Mouse (Mus musculus) neural tube, embryonic 15.5 days (tissue): ENCODE results near the gene Kidins220. TPM values are rescaled to one million over a fixed set of nuclear protein-coding genes. Genes with fewer than 3 reads are reported as not detected.
A peak's percentile ranks its signal among the peaks of the same experiment; 100 is the strongest.

ENCODE experiments used
- ATAC-seq: fragments of 200-750 bp; cut with Nextera tagmentation; 2 replicates; pipeline ENCODE4 v1.8.0; 2017; ENCODE audit warnings: mild to moderate bottlenecking, moderate TSS enrichment, moderate library complexity; ENCODE audit not compliant: low FRiP score
- H3K27ac ChIP-seq: fragments of 300-500 bp; sonication (generic); replicated peaks from 2 replicates; pipeline ENCODE4 v1.5.1; 2015; ENCODE audit warnings: mild to moderate bottlenecking, inconsistent platforms
- H3K27me3 ChIP-seq: fragments of 300-500 bp; sonication (generic); replicated peaks from 2 replicates; pipeline ENCODE4 v1.6.1; 2015; ENCODE audit warnings: inconsistent platforms
- H3K36me3 ChIP-seq: fragments of 300-500 bp; sonication (generic); 2 replicates; pipeline ENCODE4 v1.6.1; 2015; ENCODE audit warnings: inconsistent platforms
- H3K4me1 ChIP-seq: fragments of 300-500 bp; sonication (generic); 2 replicates; pipeline ENCODE4 v1.6.1; 2015; ENCODE audit warnings: inconsistent platforms
- H3K4me2 ChIP-seq: fragments of 300-500 bp; sonication (generic); 2 replicates; pipeline ENCODE4 v1.6.1; 2015; ENCODE audit warnings: inconsistent platforms, mild to moderate bottlenecking, moderate library complexity
- H3K4me3 ChIP-seq: fragments of 300-500 bp; sonication (generic); replicated peaks from 2 replicates; pipeline ENCODE4 v1.5.1; 2015; ENCODE audit warnings: mild to moderate bottlenecking, inconsistent platforms
- H3K9ac ChIP-seq: fragments of 300-500 bp; sonication (generic); replicated peaks from 2 replicates; pipeline ENCODE4 v1.6.1; 2015; ENCODE audit warnings: mild to moderate bottlenecking, inconsistent platforms
- H3K9me3 ChIP-seq: fragments of 300-500 bp; sonication (generic); replicated peaks from 2 replicates; pipeline ENCODE4 v1.6.1; 2016; ENCODE audit warnings: inconsistent platforms
- WGBS: fragments of 180-500 bp; shearing (Covaris S2); methylation state at CpG from one replicate; pipeline ENCODE4 v1.1.7; 2015; ENCODE audit warnings: mixed read lengths; 5-methylcytosine and 5-hydroxymethylcytosine counted together
- polyA plus RNA-seq: library from polyadenylated mRNA; unstranded; fragments of >200 nt; fragmentation: Nextera tagmentation; extraction: Ambion mirVana; gene quantifications from 2 replicates; pipeline ENCODE4 v1.2.1, GENCODE M21; 2015

Kidins220 gene
- polyA plus RNA-seq = 96.4 and 108 TPM in 2 replicates

DNA sequence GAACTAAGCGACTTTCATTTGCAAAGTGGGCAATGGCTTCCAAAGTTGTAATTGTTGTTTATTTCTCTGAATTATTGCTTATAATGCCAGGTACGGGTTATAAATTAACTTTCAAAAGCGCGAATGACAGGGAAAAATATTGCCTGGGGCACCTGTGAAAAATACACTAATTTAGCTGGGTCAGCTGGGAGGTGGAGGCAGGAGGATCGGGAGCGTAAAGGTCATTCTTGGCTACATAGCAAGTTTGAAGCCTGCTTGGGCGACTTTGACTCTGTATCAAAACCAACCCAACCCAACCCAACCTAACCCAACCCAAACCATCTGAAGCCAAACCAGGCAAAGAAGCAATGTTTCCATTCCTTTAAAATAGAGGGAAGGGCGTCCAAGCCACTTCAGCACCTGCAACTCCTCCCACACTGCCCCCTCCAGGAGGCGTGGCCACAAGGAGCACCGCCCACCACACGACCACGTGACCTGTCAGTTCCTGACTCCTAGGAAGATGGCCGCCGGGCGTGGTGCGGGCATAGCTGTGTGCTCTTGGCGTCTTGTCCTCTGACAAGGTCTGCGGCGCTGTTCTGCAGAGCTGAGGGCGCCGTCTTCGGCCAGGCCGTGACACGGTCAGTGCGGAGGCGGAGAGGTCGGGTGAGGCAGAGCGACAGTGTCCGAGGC is at the start of gene Kidins220:
Gene Kidins220, plus strand, starts transcription at position 480 of the 669 bp plus-strand sequence.
- Histone ChIP-seq H3K36me3 (no peaks in the 10 kb centered on the region), H3K9ac (peak within 1 kb of the TSS; percentile 79), H3K27ac (peak within 1 kb of the TSS; percentile 96), H3K4me2 (peak within 1 kb of the TSS; percentile 54), H3K27me3 (no peaks in the 10 kb centered on the region), H3K9me3 (no peaks in the 10 kb centered on the region), H3K4me3 (peak within 1 kb of the TSS; percentile 84), H3K4me1 (peaks cover 29% of the 10 kb centered on the region)
- 15% methylated on average over 29 of the region's 29 CpGs for WGBS
- ATAC-seq = peak; percentile 91

DNA sequence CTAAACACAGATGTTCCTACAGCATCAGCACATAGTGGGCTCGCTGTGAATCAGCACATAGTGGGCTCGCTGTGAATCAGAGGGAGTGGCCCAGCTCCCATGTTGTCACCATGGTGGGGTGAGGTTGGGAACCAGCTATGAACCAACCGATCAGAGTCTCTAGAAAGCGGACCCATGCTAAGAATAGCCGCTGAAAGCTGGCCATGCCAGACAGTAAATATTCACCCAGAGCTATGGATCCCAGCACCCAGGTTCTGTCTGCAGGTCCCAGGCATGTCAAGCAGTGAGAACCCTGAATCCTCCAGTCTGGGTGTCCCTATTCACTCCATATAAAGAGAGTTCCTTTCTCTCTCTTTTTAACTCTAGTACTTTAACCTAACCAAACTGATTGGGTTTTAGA is 49.4 kb upstream of the Kidins220 start:
- Histone ChIP-seq H3K36me3 (no peaks in the 10 kb centered on the region), H3K27ac (no peak overlapping the region), H3K4me3 (no peak overlapping the region), H3K27me3 (no peaks in the 10 kb centered on the region), H3K4me2 (no peak overlapping the region), H3K9me3 (no peaks in the 10 kb centered on the region), H3K9ac (no peak overlapping the region), H3K4me1 (peaks cover 22% of the 10 kb centered on the region)
- ATAC-seq = no peak
- WGBS = 92% methylated on average over 5 of the region's 5 CpGs

DNA sequence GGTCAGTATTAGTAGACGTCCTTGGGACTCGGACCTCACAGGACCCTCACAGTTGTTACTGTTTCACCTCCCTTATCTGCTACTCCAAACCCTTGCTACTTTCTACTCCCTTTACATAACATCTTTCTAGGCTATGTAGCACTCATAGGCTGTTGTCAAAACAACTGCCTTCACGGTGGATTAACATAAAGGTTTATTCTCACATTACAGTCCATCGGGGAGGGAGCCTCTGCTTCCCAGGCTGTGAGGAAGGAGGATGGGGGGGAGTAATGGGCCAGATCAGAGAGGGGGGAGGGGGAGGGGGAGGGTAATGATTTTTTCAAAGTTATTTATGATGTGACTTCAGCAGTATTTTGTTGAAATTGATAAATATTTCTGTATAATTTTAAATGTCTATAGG is 49.0 kb upstream of the Kidins220 start:
- peaks cover 22% of the 10 kb centered on the region for H3K4me1 ChIP-seq
- H3K4me2 ChIP-seq = no peak overlapping the region
- H3K36me3 ChIP-seq = no peaks in the 10 kb centered on the region
- no peak overlapping the region for H3K27ac ChIP-seq
- 49% methylated on average over 4 of the region's 4 CpGs for WGBS
- ATAC-seq = no peak
- no peak overlapping the region for H3K9ac ChIP-seq
- H3K27me3 ChIP-seq = no peaks in the 10 kb centered on the region
- H3K4me3 ChIP-seq = no peak overlapping the region
- no peaks in the 10 kb centered on the region for H3K9me3 ChIP-seq

DNA sequence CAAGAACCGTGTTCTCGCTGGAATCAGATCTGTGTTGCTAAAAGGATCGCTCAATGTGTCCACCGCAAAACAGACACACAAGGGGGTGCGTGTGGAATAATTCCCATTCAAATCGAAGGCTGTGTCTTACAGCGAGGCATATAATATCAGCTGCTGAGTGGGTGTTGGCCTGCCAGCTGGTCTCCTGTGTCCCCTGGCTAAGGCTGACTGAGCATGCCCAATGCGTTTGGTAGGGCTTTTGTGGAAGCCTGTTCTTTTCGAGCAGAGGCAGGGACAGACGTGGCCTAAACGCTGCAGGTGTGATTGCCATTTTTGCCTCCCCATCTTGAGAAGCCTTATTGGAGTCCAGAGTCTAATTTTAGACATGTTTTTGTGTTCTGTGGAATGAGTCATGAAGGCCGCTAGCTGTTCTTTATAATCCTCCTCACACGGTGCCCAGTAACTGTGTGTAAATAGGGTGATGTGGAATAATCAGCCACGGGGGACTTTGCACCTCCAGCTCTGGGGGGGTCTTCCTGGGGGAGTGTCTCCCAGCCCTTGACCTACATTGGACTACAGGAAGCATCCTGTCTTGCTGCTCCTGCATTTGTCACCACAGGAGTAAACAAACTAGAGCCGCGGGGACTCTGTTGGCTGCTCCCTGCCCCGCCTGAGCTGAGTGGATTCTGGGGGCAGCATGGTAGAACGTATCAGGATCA is 46.5 kb upstream of the Kidins220 start:
- 0 out of 2 replicates have a peak overlapping the region, but pooled peaks have one; percentile 9 for H3K9ac ChIP-seq
- H3K27ac ChIP-seq = peak overlapping the region; percentile 63
- H3K27me3 ChIP-seq = no peaks in the 10 kb centered on the region
- H3K4me1 ChIP-seq = peaks cover 26% of the 10 kb centered on the region
- peak; percentile 51; the same call in 1 of the 2 replicates for ATAC-seq
- H3K4me3 ChIP-seq = no peak overlapping the region
- 43% methylated on average over 18 of the region's 18 CpGs for WGBS
- no peak overlapping the region for H3K4me2 ChIP-seq
- no peaks in the 10 kb centered on the region for H3K36me3 ChIP-seq
- no peaks in the 10 kb centered on the region for H3K9me3 ChIP-seq

DNA sequence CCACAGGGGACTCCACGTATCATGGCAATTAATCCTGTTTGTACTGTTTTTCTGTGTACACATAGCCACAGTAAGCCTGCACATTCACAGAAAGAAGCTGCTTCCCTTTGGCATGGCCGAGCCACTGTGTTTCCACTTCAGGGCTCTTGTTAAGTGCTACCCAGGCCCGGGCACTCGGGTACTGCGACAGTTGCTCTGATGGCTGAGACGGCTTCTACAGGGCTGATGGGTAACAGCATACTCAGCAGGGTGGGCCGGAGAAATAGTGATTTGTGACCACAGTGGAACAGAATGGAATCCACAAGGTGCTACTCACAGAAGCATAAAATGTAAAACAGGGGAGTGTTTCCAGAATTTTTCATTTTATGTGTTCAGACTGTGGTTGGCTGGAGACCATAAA is 45.7 kb upstream of the Kidins220 start:
- 36% methylated on average over 7 of the region's 7 CpGs for WGBS
- Histone ChIP-seq H3K4me2 (no peak overlapping the region), H3K36me3 (no peaks in the 10 kb centered on the region), H3K9ac (no peak overlapping the region), H3K27ac (peak overlapping the region; percentile 63), H3K9me3 (no peaks in the 10 kb centered on the region), H3K4me3 (no peak overlapping the region), H3K27me3 (no peaks in the 10 kb centered on the region), H3K4me1 (peaks cover 26% of the 10 kb centered on the region)
- ATAC-seq = peak; percentile 53; the same call in 1 of the 2 replicates

DNA sequence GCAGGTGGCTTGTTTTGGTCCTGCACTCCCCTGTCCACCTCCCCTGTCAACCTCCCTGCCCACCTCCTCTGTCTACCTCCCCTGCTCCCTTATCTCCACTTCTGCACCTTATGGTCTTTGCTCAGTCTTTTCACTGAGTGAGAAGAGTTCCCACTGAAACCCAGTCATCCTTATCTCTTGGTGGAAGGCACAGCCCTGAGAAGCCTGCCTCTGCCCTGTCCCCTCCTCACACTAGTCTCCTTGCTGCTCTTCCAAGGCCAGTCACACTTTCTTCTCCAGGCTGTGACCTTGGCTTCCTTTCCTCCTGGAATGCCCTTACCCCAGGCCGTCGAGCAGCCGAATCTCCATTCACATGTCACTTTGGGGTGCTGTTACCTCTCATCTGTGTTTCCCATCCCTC is 44.0 kb upstream of the Kidins220 start:
- Histone ChIP-seq H3K4me2 (no peak overlapping the region), H3K27ac (no peak overlapping the region), H3K9ac (no peak overlapping the region), H3K36me3 (peaks cover 4% of the 10 kb centered on the region; the same call in 1 of the 2 replicates), H3K4me1 (peaks cover 26% of the 10 kb centered on the region), H3K27me3 (no peaks in the 10 kb centered on the region), H3K4me3 (no peak overlapping the region), H3K9me3 (no peaks in the 10 kb centered on the region)
- no peak for ATAC-seq
- WGBS = 78% methylated on average over 3 of the region's 3 CpGs

DNA sequence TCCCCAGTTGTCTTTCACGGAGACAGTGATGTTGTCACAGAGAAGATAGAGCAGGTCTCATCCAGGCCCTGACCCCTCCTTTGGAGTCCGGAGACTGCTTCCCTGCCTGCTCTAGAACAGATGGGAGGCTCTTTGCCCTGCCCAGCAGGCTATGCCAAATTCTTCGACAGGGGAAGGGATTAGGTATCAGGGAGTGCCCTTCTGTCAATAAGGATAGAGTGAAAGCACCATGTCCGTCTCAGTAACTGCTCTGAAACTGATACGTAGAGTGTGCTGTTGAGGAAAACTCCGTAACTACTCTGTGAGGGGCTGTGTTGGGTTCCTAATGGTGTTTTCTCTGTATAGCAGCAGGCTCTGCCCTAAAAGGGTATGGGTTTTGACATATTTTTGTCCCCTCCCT is 42.6 kb upstream of the Kidins220 start:
- Histone ChIP-seq H3K9ac (no peak overlapping the region), H3K36me3 (peaks cover 4% of the 10 kb centered on the region; the same call in 1 of the 2 replicates), H3K9me3 (no peaks in the 10 kb centered on the region), H3K4me1 (peaks cover 28% of the 10 kb centered on the region), H3K4me2 (no peak overlapping the region), H3K27ac (no peak overlapping the region), H3K4me3 (no peak overlapping the region), H3K27me3 (no peaks in the 10 kb centered on the region)
- ATAC-seq = no peak
- WGBS = 77% methylated on average over 6 of the region's 6 CpGs

DNA sequence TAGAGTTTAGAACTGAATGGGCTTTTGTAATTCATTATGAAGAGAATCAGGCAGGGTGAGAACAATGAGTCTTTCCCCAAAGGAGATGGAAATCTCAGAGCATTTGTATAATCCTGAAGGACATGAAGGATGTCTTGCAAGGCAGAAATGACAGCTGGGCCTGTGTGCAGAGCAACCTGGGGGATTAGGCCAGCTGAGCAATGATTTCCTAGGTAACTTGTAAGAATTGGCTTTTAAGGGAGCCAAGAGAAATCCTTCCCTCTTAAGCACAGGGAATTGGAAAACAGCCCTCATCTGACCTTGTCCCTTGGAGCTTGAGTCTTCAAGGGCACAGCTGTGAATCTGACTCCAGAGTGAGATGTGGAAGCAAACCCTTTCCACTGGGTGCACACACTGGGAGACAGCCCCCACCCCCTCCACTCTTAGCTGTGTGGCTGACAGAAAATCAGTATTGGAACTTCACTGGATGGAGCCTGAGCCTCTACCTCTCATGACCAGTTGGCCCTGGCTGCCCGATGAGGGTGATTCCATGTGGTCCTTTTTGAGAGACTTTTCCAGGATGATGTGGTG is 41.4 kb upstream of the Kidins220 start:
- Histone ChIP-seq H3K4me1 (peaks cover 19% of the 10 kb centered on the region), H3K9me3 (no peaks in the 10 kb centered on the region), H3K27me3 (no peaks in the 10 kb centered on the region), H3K4me2 (no peak overlapping the region), H3K4me3 (no peak overlapping the region), H3K27ac (no peak overlapping the region), H3K36me3 (peaks cover 4% of the 10 kb centered on the region; the same call in 1 of the 2 replicates), H3K9ac (no peak overlapping the region)
- no peak for ATAC-seq
- 94% methylated on average over 1 of the region's 1 CpGs for WGBS

DNA sequence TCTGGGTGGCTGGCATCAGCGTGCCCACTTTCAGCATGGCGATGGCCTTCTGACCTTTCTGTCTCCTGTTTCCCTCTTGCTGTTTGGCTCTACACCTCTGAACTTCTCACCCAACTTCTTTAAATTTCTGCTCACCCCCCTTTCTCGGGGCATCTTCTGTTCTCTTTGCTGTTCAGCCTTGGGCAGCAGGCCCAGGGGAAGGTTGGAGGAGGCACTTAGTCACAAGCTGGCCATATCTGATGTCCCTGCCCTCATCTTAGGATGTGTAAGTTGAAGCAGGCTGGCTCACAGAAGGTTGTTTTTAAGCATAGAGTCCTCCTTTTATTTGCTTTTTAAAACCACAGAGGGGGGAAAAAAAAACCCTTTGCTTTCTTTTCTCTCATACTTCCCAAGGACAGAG is 40.7 kb upstream of the Kidins220 start:
- Histone ChIP-seq H3K9me3 (no peaks in the 10 kb centered on the region), H3K4me2 (no peak overlapping the region), H3K27me3 (no peaks in the 10 kb centered on the region), H3K4me3 (no peak overlapping the region), H3K36me3 (peaks cover 4% of the 10 kb centered on the region; the same call in 1 of the 2 replicates), H3K27ac (no peak overlapping the region), H3K9ac (no peak overlapping the region), H3K4me1 (peaks cover 12% of the 10 kb centered on the region)
- 95% methylated on average over 3 of the region's 3 CpGs for WGBS
- ATAC-seq = no peak

DNA sequence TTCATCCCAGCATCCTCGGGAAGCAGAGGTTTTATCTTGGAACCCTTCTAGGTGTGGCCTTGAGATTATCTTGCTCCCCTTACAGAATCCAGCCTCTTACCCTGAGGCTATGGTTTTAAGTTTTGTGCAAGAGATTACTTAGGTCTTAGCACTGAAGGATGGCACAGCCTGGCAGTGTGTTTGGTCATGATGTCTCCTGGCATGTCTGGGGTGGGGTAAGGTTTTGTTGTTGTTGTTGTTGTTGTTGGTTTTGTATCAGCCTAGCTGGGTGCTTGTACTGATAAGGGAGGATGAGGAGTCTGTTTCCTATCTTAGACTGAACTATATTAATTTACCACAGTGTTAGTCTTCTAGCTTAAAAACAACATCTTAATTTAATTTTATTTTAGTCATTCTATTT is 38.4 kb upstream of the Kidins220 start:
- Histone ChIP-seq H3K4me3 (no peak overlapping the region), H3K27me3 (no peaks in the 10 kb centered on the region), H3K4me1 (peaks cover 6% of the 10 kb centered on the region), H3K9ac (no peak overlapping the region), H3K4me2 (no peak overlapping the region), H3K36me3 (peaks cover 18% of the 10 kb centered on the region), H3K9me3 (no peaks in the 10 kb centered on the region), H3K27ac (no peak overlapping the region)
- no peak for ATAC-seq
- 85% methylated on average over 1 of the region's 1 CpGs for WGBS

DNA sequence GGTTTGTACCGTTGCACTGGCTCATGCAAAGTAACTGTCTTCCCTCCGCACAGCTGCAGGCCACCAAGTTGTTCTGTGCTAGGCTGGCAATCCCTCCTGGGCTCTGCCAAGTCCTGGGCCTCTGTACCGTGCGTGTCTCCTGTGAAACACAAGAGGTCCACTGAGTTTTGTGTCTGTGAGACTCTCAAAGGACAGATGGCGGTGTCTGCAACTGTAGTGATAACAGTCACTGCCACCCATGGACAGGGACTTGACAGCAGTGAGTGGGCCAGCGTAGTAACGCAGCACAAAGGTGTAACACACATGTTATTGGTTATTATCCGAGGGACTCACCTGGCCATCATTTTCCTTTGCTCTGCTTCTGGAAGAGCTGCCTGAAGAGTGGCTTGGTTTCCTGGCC is 35.4 kb upstream of the Kidins220 start:
- Histone ChIP-seq H3K4me2 (no peak overlapping the region), H3K9ac (no peak overlapping the region), H3K27ac (no peak overlapping the region), H3K4me1 (0 out of 2 replicates have a peak, but pooled peaks cover 2% of the 10 kb centered on the region), H3K36me3 (peaks cover 23% of the 10 kb centered on the region), H3K9me3 (no peaks in the 10 kb centered on the region), H3K4me3 (no peak overlapping the region), H3K27me3 (no peaks in the 10 kb centered on the region)
- ATAC-seq = no peak
- 93% methylated on average over 8 of the region's 8 CpGs for WGBS
